Mouse (Mus musculus) frontal cortex, postnatal 14 days (tissue): ENCODE measurements at regions not wholly inside any gene's neighbourhood (a gene's known extent, or its start where the extent isn't known, plus 50 kb on each side); places are given as distances from the start of the nearest gene placed in this dataset.

ENCODE experiments used
- DNase-seq, 2 experiments: peaks; one replicate each; pipeline ENCODE4 v3.0.0; 2022; ENCODE audit warnings: low spot score in 2 of 2

GRCm38 (mm10) chr7:72590351-72591115, 284.1 kb upstream of the Mctp2 start:
- no peak for DNase-seq

DNA sequence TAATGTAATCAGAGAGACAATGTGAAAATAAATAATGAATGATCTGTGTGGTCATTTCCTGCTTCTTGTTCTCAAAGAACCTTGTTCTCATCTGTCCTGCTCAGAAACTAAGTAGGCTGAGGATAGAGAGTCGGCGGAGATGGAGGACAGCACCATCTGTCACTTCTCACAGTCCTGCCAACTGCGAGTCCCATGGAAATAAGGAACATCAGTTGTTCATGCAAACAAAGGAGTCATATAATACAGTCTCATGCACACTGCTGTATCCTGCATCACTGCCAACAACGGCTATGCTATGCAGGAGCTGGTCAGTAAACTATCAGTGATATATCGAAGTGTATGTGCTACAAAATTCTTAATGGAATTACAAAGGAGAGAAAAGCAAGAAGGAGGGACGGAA, 285.7 kb upstream of the Mctp2 start:
- DNase-seq: no peak

- DNase-seq: no peak
Observed at GRCm38 (mm10) chr7:72592649-72593048, 286.2 kb upstream of the Mctp2 start.

DNA sequence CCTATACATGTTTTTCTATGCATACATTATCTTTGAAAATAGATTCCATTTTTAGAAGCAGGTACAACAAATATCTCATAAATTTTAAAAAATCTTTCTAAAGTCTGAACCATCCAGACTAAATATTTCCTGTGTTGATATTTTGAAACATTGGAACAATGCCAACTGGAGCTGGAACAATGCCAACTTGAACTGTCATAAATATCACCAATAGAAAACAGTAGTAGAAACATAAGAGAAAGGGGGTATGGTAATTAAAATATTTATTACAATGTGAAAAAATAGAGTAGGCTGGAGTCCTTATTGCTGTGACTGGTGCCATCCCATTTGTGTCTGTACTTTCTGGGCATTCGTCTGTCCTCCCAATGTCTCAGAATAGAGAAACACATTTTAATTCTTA, 286.9 kb upstream of the Mctp2 start:
- no peak for DNase-seq

GRCm38 (mm10) chr7:72594741-72595140, 288.3 kb upstream of the Mctp2 start:
- DNase-seq: no peak

GRCm38 (mm10) chr7:72596985-72597384, 290.6 kb upstream of the Mctp2 start:
- no peak for DNase-seq

DNA sequence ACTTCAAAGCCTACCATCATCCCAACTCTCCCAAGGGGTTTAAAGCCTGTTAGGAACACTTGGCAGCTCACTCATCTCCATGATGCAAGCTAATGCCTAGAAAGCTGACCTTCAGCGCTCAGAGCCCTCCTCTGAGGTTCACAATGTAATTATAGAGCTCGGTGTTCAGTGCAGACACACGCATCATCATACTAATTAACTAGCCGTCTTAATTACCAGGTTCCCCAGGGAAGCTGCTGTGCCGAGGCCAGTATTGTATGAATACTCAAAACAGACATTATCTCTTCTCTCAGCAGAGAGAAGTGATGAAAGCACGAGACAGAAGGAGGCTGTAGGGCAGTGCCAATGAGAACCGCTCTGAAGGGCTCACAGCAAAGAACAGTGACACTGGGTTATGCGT, 295.5 kb upstream of the Mctp2 start:
- DNase-seq: no peak

GRCm38 (mm10) chr7:72609791-72610190, 303.4 kb upstream of the Mctp2 start:
- DNase-seq: no peak

GRCm38 (mm10) chr7:72615232-72615631, 308.8 kb upstream of the Mctp2 start:
- DNase-seq: no peak

GRCm38 (mm10) chr7:72627369-72627768, 321.0 kb upstream of the Mctp2 start:
- no peak for DNase-seq

- no peak for DNase-seq
Observed at GRCm38 (mm10) chr7:72639566-72639965, 333.2 kb upstream of the Mctp2 start.

- DNase-seq: no peak
Observed at GRCm38 (mm10) chr7:72675018-72675417, 368.6 kb upstream of the Mctp2 start.

DNA sequence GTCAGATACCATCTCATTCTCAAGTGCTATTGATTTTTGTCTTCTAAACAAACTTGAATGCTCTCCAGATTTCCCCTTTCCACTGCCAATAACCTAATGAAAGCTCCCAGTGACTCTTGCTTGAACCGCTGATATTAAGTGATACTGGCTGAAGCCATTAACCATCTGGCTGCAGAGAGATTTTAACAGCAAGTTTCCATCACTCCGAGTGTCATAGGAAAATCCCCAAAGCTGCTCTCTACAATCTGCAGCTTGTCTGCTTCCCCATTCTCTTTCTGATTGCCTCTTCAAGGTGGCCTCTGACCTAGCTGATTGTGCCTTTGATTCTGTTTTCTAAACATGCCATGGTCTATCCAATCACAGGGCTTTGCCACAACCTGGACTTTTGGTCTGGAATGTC, 379.4 kb upstream of the Mctp2 start:
- no peak for DNase-seq

DNA sequence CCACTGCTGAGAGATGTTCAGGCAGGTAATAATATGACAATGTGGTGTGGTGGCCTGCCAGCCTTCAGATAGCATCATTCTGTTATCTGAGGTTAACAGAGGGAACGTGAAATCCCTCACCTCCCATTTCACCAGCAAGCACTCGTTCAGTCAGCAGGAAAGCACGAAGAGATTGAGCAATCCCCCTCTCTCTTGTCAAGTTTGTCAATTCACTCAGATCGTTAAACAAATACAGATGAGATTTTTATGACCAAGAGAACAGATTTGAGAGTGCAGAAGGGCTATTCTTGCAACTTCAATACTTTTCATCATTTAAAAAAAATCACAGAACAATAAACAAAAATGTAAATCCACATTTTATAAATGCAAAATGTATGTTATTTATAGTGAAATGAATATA, 380.9 kb upstream of the Mctp2 start:
- no peak for DNase-seq

- DNase-seq: no peak
Observed at GRCm38 (mm10) chr7:72691396-72691795, 385.0 kb upstream of the Mctp2 start.

- DNase-seq: no peak
Observed at GRCm38 (mm10) chr7:72691859-72692258, 385.5 kb upstream of the Mctp2 start.

DNA sequence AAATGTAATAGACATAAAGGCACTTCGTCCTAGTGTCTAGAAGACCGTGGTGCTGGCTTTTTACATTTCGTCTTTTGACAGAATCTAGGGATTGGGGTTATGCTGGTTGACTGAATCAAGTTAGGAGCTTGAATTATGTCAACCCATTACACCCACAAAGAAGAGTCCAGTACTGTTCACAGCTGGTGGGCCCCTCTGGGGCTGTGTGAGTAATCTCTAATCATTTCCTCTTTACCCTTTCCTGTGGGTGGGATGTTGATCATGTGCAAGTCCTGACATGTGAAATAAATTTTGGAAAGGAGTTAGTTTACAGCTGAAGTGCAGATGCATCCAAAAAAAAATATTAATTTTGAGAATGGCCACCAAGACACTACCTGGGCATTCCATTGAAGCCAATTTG, 390.3 kb upstream of the Mctp2 start:
- no peak for DNase-seq

GRCm38 (mm10) chr7:72703652-72704341, 397.4 kb upstream of the Mctp2 start:
- DNase-seq: no peak

DNA sequence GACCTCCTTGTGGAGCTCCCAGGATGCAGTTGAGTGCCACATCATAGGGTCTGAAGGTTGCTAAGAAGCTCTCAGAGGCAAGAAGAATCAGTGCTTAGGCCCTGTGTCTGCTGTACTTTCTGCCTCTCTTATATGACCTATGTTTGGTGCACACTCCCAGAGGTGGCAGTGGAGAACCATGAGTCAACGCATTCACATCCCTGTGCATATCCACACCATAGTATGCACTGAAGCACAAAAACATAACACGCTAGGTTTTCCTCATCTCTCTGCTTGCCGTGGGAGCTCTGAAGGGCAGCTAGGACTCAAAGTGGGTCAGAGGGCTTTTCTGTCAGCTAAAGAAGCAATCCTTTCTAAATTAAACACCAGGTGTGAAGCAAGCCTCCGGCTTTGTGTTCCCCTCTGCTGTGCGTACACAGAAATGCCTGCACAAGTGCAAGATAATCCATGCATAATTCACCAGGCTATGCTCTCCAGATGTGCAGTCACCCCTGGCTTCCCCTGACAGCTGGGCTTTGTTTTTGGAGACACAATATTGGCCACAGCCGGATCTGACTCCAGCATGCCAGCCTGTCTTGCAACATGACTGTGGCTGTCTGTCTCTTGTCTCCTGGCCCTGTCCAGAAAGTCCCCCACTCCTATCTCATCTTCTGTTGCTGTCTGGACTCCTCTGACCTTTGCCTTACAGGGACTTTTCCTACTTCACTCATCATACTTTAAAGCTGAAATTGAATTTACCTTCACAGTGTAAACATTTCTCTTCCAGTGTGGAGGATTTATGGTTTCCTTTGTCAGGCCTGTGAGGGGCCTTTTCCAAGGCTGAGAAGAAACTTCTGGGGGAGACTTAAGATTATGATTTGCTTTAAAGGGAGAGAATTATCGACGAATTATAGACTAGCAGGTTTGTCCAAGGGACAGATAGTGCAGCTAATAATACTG, 405.1 kb upstream of the Mctp2 start:
- no peak for DNase-seq

DNA sequence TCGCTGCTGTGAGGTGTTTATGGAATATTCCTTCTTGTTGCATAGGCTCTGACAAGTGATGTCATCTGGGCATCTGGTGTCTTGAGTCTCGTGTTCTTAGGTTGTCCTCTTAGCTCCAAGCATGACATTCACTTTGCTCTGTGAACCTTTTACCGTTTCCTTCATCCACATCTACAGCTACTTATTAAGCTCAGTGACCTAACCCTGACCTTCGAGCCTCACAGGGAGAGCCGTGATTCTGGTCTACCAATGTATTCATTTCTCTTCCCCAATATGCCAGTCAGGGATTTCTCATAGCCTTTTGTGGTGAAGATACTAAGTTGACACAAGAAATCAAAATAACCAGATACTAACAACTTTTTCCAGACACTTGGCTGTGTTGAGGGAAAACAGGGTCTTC, 409.0 kb upstream of the Mctp2 start:
- DNase-seq: no peak

DNA sequence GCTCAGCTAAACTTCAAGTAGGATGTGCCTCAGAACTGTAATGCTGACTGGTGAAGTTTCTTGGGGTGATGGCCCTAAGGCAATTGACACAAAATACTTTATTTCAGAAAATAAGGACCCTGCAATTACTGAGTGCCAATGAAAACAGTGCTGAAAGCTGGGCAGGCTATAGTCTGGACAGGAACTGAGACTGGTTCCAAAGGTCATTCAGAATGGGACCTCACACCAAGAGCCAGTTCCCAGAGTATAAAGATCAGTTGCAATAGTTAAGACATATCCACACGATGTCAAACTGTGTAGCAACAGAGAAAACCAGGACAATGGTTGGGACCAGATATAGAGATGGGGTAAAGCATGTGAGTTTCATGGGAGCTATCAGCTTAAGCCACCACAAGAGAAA, 409.6 kb upstream of the Mctp2 start:
- no peak for DNase-seq

DNA sequence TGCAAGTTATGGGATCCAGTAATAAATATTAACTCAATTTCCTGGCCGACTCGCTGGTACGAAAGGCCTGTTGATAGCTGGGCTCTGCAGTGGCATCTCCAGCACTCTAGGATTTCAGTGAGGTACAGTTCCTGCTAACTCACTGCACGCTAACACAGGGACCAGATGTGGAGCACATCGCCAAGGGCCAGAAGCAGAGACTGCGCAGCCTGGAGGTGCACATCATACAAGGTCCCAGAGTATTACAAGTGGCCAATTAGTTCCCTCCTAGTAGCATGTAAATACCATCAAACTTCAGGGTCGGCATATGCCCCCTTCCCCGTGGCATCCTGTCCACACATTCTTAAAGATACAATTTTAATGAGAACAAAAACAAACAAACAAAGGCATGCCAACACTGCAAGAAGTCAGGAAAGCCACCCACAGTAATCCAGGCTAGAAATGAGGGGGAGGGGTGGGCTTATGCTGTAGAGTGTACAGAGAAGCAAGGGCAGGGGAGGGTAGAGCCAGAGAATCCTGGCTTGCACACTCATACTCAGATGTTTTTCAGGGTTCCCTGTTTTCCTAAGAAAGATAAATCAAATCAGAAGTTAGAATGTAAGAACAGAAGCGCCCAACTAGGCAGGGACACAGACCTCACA, 419.9 kb upstream of the Mctp2 start:
- no peak for DNase-seq
